Mouse (Mus musculus): ENCODE results near the gene Hist1h2bj. TPM values are rescaled to one million over a fixed set of nuclear protein-coding genes. Genes with fewer than 3 reads are reported as not detected.
"Not testable (repeated sequence)": the region's sequence is repeated elsewhere in the genome, so short reads cannot be mapped to it uniquely, and the experiment has no call there.

The Hist1h2bj gene
- polyA plus RNA-seq, 1 experiment: 17.0 TPM

GRCm38 (mm10) chr13:22061422-22061821 is 18.4 kb downstream of the Hist1h2bj start:
- no peaks in the 10 kb centered on the region for H3K36me3 ChIP-seq (ENCODE audit: control insufficient read depth)
- H3K4me1 ChIP-seq (ENCODE audit: control insufficient read depth): no peaks in the 10 kb centered on the region
- TF ChIP-seq TAL1 (IDR thresholded peaks at IDR 0.05; ENCODE audit: low read length) (no peak), GATA1 (IDR thresholded peaks at IDR 0.05; ENCODE audit: low read length) (no peak)

DNA sequence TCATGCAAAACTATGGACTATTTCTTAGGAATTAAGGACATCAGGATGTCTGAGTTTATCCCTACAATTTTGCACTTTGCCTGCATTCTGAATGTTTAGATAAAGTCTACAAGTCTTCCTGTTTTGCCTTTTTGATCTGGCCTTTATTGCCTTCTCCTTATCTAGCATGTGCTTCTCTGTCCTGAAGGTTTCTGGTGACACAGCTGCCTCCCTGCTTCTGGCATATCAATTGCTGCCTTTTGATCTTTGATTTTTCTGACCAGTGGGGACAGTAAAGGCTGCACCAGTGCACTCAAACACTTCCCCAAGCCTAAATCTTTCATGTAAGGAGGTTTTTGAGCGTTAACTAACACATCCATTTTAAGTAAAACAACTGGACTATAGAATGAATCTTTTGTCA is 20.5 kb downstream of the Hist1h2bj start:
- H3K4me1 ChIP-seq (ENCODE audit: control insufficient read depth): no peaks in the 10 kb centered on the region
- no peak overlapping the region for H3K4me3 ChIP-seq (replicated peaks)
- TF ChIP-seq TAL1 (IDR thresholded peaks at IDR 0.05; ENCODE audit: low read length): no peak
- TF ChIP-seq GATA1 (IDR thresholded peaks at IDR 0.05; ENCODE audit: low read length): no peak
- no peaks in the 10 kb centered on the region for H3K36me3 ChIP-seq (ENCODE audit: control insufficient read depth)
- H3K9me3 ChIP-seq (ENCODE audit: control insufficient read depth, low read length): no peaks in the 10 kb centered on the region
- H3K27me3 ChIP-seq (ENCODE audit: control insufficient read depth): no peaks in the 10 kb centered on the region

More at GRCm38 (mm10) chr13:22061422-22061821, 18.4 kb downstream of the Hist1h2bj start:
- Histone ChIP-seq H3K4me3 (replicated peaks) (no peak overlapping the region), H3K9me3 (ENCODE audit: control insufficient read depth, low read length) (no peaks in the 10 kb centered on the region), H3K27me3 (ENCODE audit: control insufficient read depth) (no peaks in the 10 kb centered on the region)

DNA sequence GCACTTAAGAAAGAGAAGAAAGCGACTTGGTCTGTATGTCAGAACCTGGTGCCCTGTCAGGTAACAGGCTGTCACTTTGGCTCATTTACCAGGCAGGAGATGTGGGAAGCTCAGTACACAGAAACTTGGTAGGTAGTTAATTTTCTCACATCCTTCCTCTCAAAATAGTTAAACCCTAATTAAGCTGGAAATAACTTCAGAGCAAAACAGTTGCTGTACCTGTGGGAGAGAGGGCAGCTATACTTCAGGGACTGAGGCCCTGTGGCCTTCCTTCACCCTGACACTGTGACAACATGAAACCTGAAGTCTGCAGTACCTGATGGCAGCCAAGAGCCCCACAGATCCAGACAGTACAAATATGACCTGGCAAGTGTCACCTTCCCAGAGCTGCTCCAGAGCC is 41.1 kb downstream of the Hist1h2bj start, which contains the start of gene Vmn1r188:
Gene Vmn1r188 (plus strand): TSS at position 301 of the 400 bp plus-strand sequence.
- not testable (repeated sequence) for H3K4me1 ChIP-seq (ENCODE audit: control insufficient read depth)

More for the DNA sequence above, 41.1 kb downstream of the Hist1h2bj start, which contains the start of gene Vmn1r188:
- not testable (repeated sequence) for H3K4me3 ChIP-seq (replicated peaks); H3K9me3 ChIP-seq (ENCODE audit: control insufficient read depth, low read length); H3K27me3 ChIP-seq (ENCODE audit: control insufficient read depth); H3K36me3 ChIP-seq (ENCODE audit: control insufficient read depth)

Other genes with a start within 250 kb of the Hist1h2bj start
- gene Hist1h2bq, start 233.0 kb upstream of the Hist1h2bj start, polyA plus RNA-seq (2012): 12.6 and 20.2 TPM in 2 replicates
- 4,119 and 4,310 TPM in 2 replicates for gene Hist1h2ao, start 232.7 kb upstream of the Hist1h2bj start, polyA plus RNA-seq (2012)
- 26.4 and 43.3 TPM in 2 replicates for gene Hist1h4m, start 231.5 kb upstream of the Hist1h2bj start, polyA plus RNA-seq (2012)
- gene Hist1h4n, start 211.0 kb upstream of the Hist1h2bj start, polyA plus RNA-seq (2012): 0.78 and 5.7 TPM in 2 replicates
- 9,149 and 11,620 TPM in 2 replicates for gene Hist1h2ap, start 209.7 kb upstream of the Hist1h2bj start, polyA plus RNA-seq (2012)
- gene Hist1h2br, start 209.5 kb upstream of the Hist1h2bj start, polyA plus RNA-seq (2012): 12.4 and 21.9 TPM in 2 replicates
- gene Zfp184, start 98.1 kb upstream of the Hist1h2bj start, polyA plus RNA-seq (2012): not detected in 2 replicates
- not detected in 2 replicates for gene Pom121l2, start 62.0 kb upstream of the Hist1h2bj start, polyA plus RNA-seq (2012)
- not detected in 2 replicates for gene Prss16, start 33.5 kb upstream of the Hist1h2bj start, polyA plus RNA-seq (2012)
- 105 and 181 TPM in 2 replicates for gene Hist1h2ah, start 7.6 kb upstream of the Hist1h2bj start, polyA plus RNA-seq (2012)
- gene Hist1h2bk, start 7.3 kb upstream of the Hist1h2bj start, polyA plus RNA-seq (2012): 6.1 and 13.9 TPM in 2 replicates
- 24.7 and 42.0 TPM in 2 replicates for gene Hist1h4i, start 1.9 kb upstream of the Hist1h2bj start, polyA plus RNA-seq (2012)
- gene Hist1h2ag, start 270 bp upstream of the Hist1h2bj start, polyA plus RNA-seq (2012): 9.1 and 21.8 TPM in 2 replicates
- gene Vmn1r188, start 41.2 kb downstream of the Hist1h2bj start, polyA plus RNA-seq (2012): not detected in 2 replicates
- gene Vmn1r189, start 62.6 kb downstream of the Hist1h2bj start, polyA plus RNA-seq (2012): not detected in 2 replicates
- not detected in 2 replicates for gene Vmn1r191, start 140.8 kb downstream of the Hist1h2bj start, polyA plus RNA-seq (2012)
- gene Vmn1r192, start 147.9 kb downstream of the Hist1h2bj start, polyA plus RNA-seq (2012): 0.01 TPM in 1 of 2 replicates, not detected in the other
- gene Vmn1r193, start 179.9 kb downstream of the Hist1h2bj start, polyA plus RNA-seq (2012): 0.01 TPM in 1 of 2 replicates, not detected in the other
- gene Vmn1r194, start 201.0 kb downstream of the Hist1h2bj start, polyA plus RNA-seq (2012): not detected in 2 replicates
- not detected in 2 replicates for gene Vmn1r195, start 227.3 kb downstream of the Hist1h2bj start, polyA plus RNA-seq (2012)
- gene Vmn1r196, start 246.7 kb downstream of the Hist1h2bj start, polyA plus RNA-seq (2012): not detected in 2 replicates

Measured in erythroblast, embryonic 14.5 days (primary cell).